Comparison of ENCODE assay signal across 8 mouse cellular contexts in genomic region chr1:138848026-138848425, GRCm38 (mm10). TPM values are rescaled to one million over a fixed set of nuclear protein-coding genes. Genes with fewer than 3 reads are reported as not detected.
DNase-seq lines count a peak whose midpoint lies in the region; ATAC-seq and TF ChIP-seq lines count a peak whose summit lies in the region.

No protein-coding gene starts in this region.

- no peak overlapping the region for H3K27ac ChIP-seq in lung, postnatal 0 days (ENCODE audit: low read length)
- no peak overlapping the region; the same call in 1 of the 2 replicates for H3K27ac ChIP-seq in forebrain, embryonic 16.5 days (ENCODE audit: low read length)
- no peak overlapping the region for H3K27ac ChIP-seq in liver, embryonic 13.5 days
- no peak overlapping the region for H3K27ac ChIP-seq in stomach, embryonic 16.5 days (ENCODE audit: low read length)

- H3K4me2 ChIP-seq in lung, postnatal 0 days (replicated peaks; ENCODE audit: low read depth, low read length): peak overlapping the region; percentile 39
- H3K4me2 ChIP-seq in forebrain, embryonic 16.5 days (ENCODE audit: low read length): peak overlapping the region; percentile 52
- peak overlapping the region; percentile 44 for H3K4me2 ChIP-seq in liver, embryonic 13.5 days
- peak overlapping the region; percentile 50 for H3K4me2 ChIP-seq in stomach, embryonic 16.5 days (ENCODE audit: low read depth, low read length)

- no peak for DNase-seq in lung, postnatal 0 days (ENCODE audit: low spot score)
- no peak for DNase-seq in lung, adult 18-20 months
- DNase-seq in liver, embryonic 13.5 days: no peak
- DNase-seq in kidney, adult 11 months: no peak
- no peak for DNase-seq in kidney, adult 8-10 months
- DNase-seq in layer of hippocampus, adult 11-12 months (ENCODE audit: low spot score): no peak

- H3K4me1 ChIP-seq in lung, postnatal 0 days (ENCODE audit: insufficient read depth, low read depth, low read length): no peaks in the 10 kb centered on the region; the same call in 1 of the 2 replicates
- peaks cover 31% of the 10 kb centered on the region for H3K4me1 ChIP-seq in forebrain, embryonic 16.5 days (replicated peaks; ENCODE audit: control insufficient read depth, insufficient read depth, low read length)
- H3K4me1 ChIP-seq in liver, embryonic 13.5 days (replicated peaks): peaks cover 17% of the 10 kb centered on the region
- H3K4me1 ChIP-seq in stomach, embryonic 16.5 days (ENCODE audit: control insufficient read depth, insufficient read depth, low read length): peaks cover 14% of the 10 kb centered on the region

- WGBS in lung, postnatal 0 days: 1% methylated on average over 16 of the region's 16 CpGs
- WGBS in forebrain, embryonic 16.5 days: under 1% methylated on average over 16 of the region's 16 CpGs
- 1% methylated on average over 16 of the region's 16 CpGs for WGBS in liver, embryonic 13.5 days (ENCODE audit: insufficient replicate concordance)
- WGBS in stomach, embryonic 16.5 days: under 1% methylated on average over 16 of the region's 16 CpGs

- TF ChIP-seq CTCF in lung, postnatal 0 days (IDR thresholded peaks at IDR 0.05): no peak

- no peak for TF ChIP-seq EP300 in lung, postnatal 0 days (IDR thresholded peaks at IDR 0.05)

- peak overlapping the region; percentile 10 for H3K4me3 ChIP-seq in lung, postnatal 0 days (ENCODE audit: low read depth, low read length)
- H3K4me3 ChIP-seq in forebrain, embryonic 16.5 days (replicated peaks; ENCODE audit: low read length): peak overlapping the region; percentile 43
- H3K4me3 ChIP-seq in liver, embryonic 13.5 days (replicated peaks): peak overlapping the region; percentile 36; the same call in 1 of the 2 replicates
- peak overlapping the region; percentile 34 for H3K4me3 ChIP-seq in stomach, embryonic 16.5 days (replicated peaks; ENCODE audit: low read length)

- peaks cover 53% of the 10 kb centered on the region for H3K27me3 ChIP-seq in lung, postnatal 0 days (replicated peaks; ENCODE audit: insufficient read depth, low read length)
- H3K27me3 ChIP-seq in forebrain, embryonic 16.5 days (replicated peaks; ENCODE audit: control insufficient read depth, insufficient read depth, low read length): peaks cover 27% of the 10 kb centered on the region
- peaks cover 84% of the 10 kb centered on the region for H3K27me3 ChIP-seq in liver, embryonic 13.5 days
- peaks cover 64% of the 10 kb centered on the region for H3K27me3 ChIP-seq in stomach, embryonic 16.5 days (ENCODE audit: control insufficient read depth, insufficient read depth, low read length)

- H3K9me3 ChIP-seq in lung, postnatal 0 days (ENCODE audit: low read length): no peaks in the 10 kb centered on the region
- no peaks in the 10 kb centered on the region for H3K9me3 ChIP-seq in forebrain, embryonic 16.5 days (ENCODE audit: control insufficient read depth, low read length)
- H3K9me3 ChIP-seq in liver, embryonic 13.5 days (replicated peaks): no peaks in the 10 kb centered on the region
- H3K9me3 ChIP-seq in stomach, embryonic 16.5 days (replicated peaks; ENCODE audit: control insufficient read depth, low read length): no peaks in the 10 kb centered on the region

- H3K36me3 ChIP-seq in lung, postnatal 0 days (ENCODE audit: insufficient read depth, low read length): peaks cover 8% of the 10 kb centered on the region
- H3K36me3 ChIP-seq in forebrain, embryonic 16.5 days (ENCODE audit: control insufficient read depth, insufficient read depth): no peaks in the 10 kb centered on the region
- H3K36me3 ChIP-seq in liver, embryonic 13.5 days: peaks cover 4% of the 10 kb centered on the region; the same call in 1 of the 2 replicates
- no peaks in the 10 kb centered on the region for H3K36me3 ChIP-seq in stomach, embryonic 16.5 days (ENCODE audit: control insufficient read depth, insufficient read depth, low read length)

- ATAC-seq in lung, postnatal 0 days: no peak
- peak; percentile 32 for ATAC-seq in forebrain, embryonic 16.5 days
- 0 out of 2 replicates have a peak, but pooled peaks have one; percentile 13 for ATAC-seq in liver, embryonic 13.5 days (ENCODE audit: low read depth)
- ATAC-seq in stomach, embryonic 16.5 days (ENCODE audit: insufficient read depth, low FRiP score): 0 out of 2 replicates have a peak, but pooled peaks have one; percentile 14

- H3K9ac ChIP-seq in lung, postnatal 0 days (replicated peaks; ENCODE audit: low read depth): no peak overlapping the region
- peak overlapping the region; percentile 36 for H3K9ac ChIP-seq in forebrain, embryonic 16.5 days (replicated peaks; ENCODE audit: low read depth, low read length)
- no peak overlapping the region for H3K9ac ChIP-seq in liver, embryonic 13.5 days
- no peak overlapping the region for H3K9ac ChIP-seq in stomach, embryonic 16.5 days (ENCODE audit: low read length)

RNA-seq across cellular contexts. Expression of gene Lhx9, which starts 0.4 kb away (rescaled TPM):
- 0.06 and 0.11 TPM in 2 replicates for polyA plus RNA-seq in lung, postnatal 0 days (2015; fragmentation: Nextera tagmentation; extraction: Ambion mirVana)
- 8.5 and 17.0 TPM in 2 replicates for polyA plus RNA-seq in forebrain, embryonic 16.5 days (2015; fragmentation: Nextera tagmentation; extraction: Ambion mirVana)
- 0.14 and 0.21 TPM in 2 replicates for polyA plus RNA-seq in liver, embryonic 13.5 days (2015; fragmentation: Nextera tagmentation; extraction: Ambion mirVana)
- 0.87 and 1.2 TPM in 2 replicates for polyA plus RNA-seq in stomach, embryonic 16.5 days (2015; fragmentation: Nextera tagmentation; extraction: Ambion mirVana)

RNA-seq across cellular contexts. Expression of gene 2310009B15Rik, which starts 8.6 kb away (rescaled TPM):
- polyA plus RNA-seq in lung, postnatal 0 days (2015; fragmentation: Nextera tagmentation; extraction: Ambion mirVana): 48.3 and 53.0 TPM in 2 replicates
- 23.0 and 26.4 TPM in 2 replicates for polyA plus RNA-seq in forebrain, embryonic 16.5 days (2015; fragmentation: Nextera tagmentation; extraction: Ambion mirVana)
- 16.9 and 17.1 TPM in 2 replicates for polyA plus RNA-seq in liver, embryonic 13.5 days (2015; fragmentation: Nextera tagmentation; extraction: Ambion mirVana)
- polyA plus RNA-seq in stomach, embryonic 16.5 days (2015; fragmentation: Nextera tagmentation; extraction: Ambion mirVana): 29.9 and 39.6 TPM in 2 replicates
